Mouse (Mus musculus): ENCODE measurements around the gene Csrp1.

DNA sequence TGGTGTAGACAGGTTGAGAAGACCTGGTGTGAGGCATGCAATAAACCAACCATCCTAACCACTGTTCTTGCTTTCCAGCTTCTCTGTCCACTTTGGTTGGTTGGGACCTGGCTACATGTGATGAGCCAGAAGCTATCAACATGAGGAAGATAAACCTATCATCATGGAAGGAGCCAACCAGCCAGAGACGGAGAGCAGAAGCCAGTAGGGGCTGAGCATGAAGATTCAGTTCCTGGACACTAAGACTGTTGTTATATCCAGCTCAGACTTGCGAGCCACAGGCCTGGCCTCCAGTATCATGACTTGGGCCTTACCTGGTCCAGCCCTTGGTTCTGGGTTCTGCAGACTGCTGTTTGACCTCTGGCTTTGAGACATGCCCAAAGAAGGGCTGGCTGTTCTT is 48.5 kb downstream of the Csrp1 start:
- no peak for TF ChIP-seq CEBPB (IDR thresholded peaks at IDR 0.05; ENCODE audit: insufficient read depth, poor library complexity, severe bottlenecking)
- peak; percentile 1 for TF ChIP-seq POLR2A (IDR thresholded peaks at IDR 0.05; ENCODE audit: insufficient read length, low read depth)
- TF ChIP-seq E2F4 (IDR thresholded peaks at IDR 0.05; ENCODE audit: insufficient read depth) = no peak
- TF ChIP-seq TCF3 (IDR thresholded peaks at IDR 0.05; ENCODE audit: insufficient read length, low read depth) = no peak
- TF ChIP-seq POLR2AphosphoS2 (IDR thresholded peaks at IDR 0.05; ENCODE audit: insufficient read length, low read depth) = peak; percentile 58
- TF ChIP-seq MAX (IDR thresholded peaks at IDR 0.05; ENCODE audit: low read depth) = no peak
- TF ChIP-seq REST (IDR thresholded peaks at IDR 0.05; ENCODE audit: insufficient read depth, insufficient read length) = no peak
- TF ChIP-seq TCF12 (IDR thresholded peaks at IDR 0.05; ENCODE audit: insufficient read depth, poor library complexity, severe bottlenecking) = no peak
- TF ChIP-seq USF1 (IDR thresholded peaks at IDR 0.05; ENCODE audit: low read depth) = no peak
- no peak for TF ChIP-seq SRF (IDR thresholded peaks at IDR 0.05; ENCODE audit: control insufficient read depth, insufficient read length, low read depth)
- no peak for TF ChIP-seq MYOG (IDR thresholded peaks at IDR 0.05; ENCODE audit: control insufficient read depth in 1 of 3, insufficient read depth in 1 of 3, insufficient read length in 2 of 3, low read depth in 2 of 3)
- no peak for TF ChIP-seq MYOD1 (IDR thresholded peaks at IDR 0.05; ENCODE audit: control insufficient read depth in 1 of 3, insufficient read length in 2 of 3, low read depth in 2 of 3)
